Mouse (Mus musculus): ENCODE results near the gene Alkbh5. TPM values are rescaled to one million over a fixed set of nuclear protein-coding genes. Genes with fewer than 3 reads are reported as not detected.

The Alkbh5 gene
- total RNA-seq (2021) = 10 to 100 TPM; 72.8 to 82.5 TPM

GRCm38 (mm10) chr11:60536180-60536858, at the start of gene Alkbh5:
TSS of gene Alkbh5 (plus strand) at chr11:60536381.
- no peak for DNase-seq (ENCODE audit: low spot score)

GRCm38 (mm10) chr11:60492726-60493125, 43.5 kb upstream of the Alkbh5 start:
- intact Hi-C loops (cut with DNase I) = no loop called here
- no peak for DNase-seq (ENCODE audit: low spot score)

More at GRCm38 (mm10) chr11:60536180-60536858, at the start of gene Alkbh5:
- intact Hi-C loops (cut with DNase I) = loop anchor here (5.0 kb wide), 1 partner anchor 241 kb away; the partner anchor contains the start of genes Smcr8 and Top3a

GRCm38 (mm10) chr11:60495692-60496091, 40.5 kb upstream of the Alkbh5 start:
- no peak for DNase-seq (ENCODE audit: low spot score)
- intact Hi-C loops (cut with DNase I) = no loop called here

GRCm38 (mm10) chr11:60507281-60507680, 28.9 kb upstream of the Alkbh5 start:
- intact Hi-C loops (cut with DNase I) = no loop called here
- DNase-seq (ENCODE audit: low spot score) = no peak

- no peak for DNase-seq (ENCODE audit: low spot score)
- intact Hi-C loops (cut with DNase I) = no loop called here
These were observed 27.2 kb upstream of the Alkbh5 start for GRCm38 (mm10) chr11:60508950-60509349.

GRCm38 (mm10) chr11:60509500-60509899, 26.7 kb upstream of the Alkbh5 start:
- intact Hi-C loops (cut with DNase I) = no loop called here
- no peak for DNase-seq (ENCODE audit: low spot score)

GRCm38 (mm10) chr11:60511893-60512292, 24.3 kb upstream of the Alkbh5 start:
- no peak for DNase-seq (ENCODE audit: low spot score)
- intact Hi-C loops (cut with DNase I) = no loop called here

DNA sequence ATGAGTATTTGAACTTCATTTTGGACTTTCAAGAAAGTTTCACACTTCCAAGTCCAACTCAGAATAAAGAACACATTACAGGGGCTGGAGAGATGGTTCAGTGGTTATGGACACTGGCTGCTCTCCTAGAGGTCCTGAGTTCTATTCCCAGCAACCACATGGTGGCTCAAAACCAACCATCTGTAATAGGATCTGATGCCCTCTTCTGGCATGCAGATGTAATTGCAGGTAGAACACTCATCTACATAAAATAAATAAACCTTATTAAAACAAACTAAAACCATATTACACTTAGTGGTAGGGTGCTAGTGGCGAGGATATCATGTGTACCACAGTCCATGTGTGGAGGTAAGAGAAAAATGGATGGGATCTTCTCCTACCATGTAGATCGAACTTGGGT, 23.7 kb upstream of the Alkbh5 start:
- intact Hi-C loops (cut with DNase I) = no loop called here
- DNase-seq (ENCODE audit: low spot score) = no peak

- intact Hi-C loops (cut with DNase I) = no loop called here
- DNase-seq (ENCODE audit: low spot score) = no peak
These were observed 21.2 kb upstream of the Alkbh5 start for GRCm38 (mm10) chr11:60514941-60515340.

DNA sequence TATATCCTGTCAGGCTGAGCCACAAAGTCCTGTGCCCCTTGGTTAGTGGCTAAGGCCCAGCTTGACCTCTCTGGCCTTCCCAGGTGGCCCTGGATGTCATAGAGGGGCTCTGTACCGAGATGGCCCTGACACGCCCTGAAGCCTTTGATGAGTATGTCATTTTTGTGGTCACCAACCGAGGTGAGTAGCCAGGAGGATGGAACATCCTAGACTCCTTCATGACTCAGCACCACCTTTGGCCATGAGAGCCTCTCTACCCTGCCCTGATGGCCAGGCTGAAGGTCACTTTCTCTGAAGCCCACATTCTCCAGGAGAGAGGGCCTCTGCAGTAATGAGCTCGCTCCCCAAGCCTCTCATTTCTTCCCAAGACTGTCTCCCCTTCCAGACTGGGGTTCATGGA, 17.9 kb upstream of the Alkbh5 start:
- DNase-seq (ENCODE audit: low spot score) = no peak
- intact Hi-C loops (cut with DNase I) = no loop called here

GRCm38 (mm10) chr11:60522027-60522426, 14.2 kb upstream of the Alkbh5 start:
- DNase-seq (ENCODE audit: low spot score) = no peak
- intact Hi-C loops (cut with DNase I) = no loop called here

- DNase-seq (ENCODE audit: low spot score) = no peak
- intact Hi-C loops (cut with DNase I) = no loop called here
These were observed 13.4 kb upstream of the Alkbh5 start for GRCm38 (mm10) chr11:60522661-60523365.

GRCm38 (mm10) chr11:60526461-60526860, 9.7 kb upstream of the Alkbh5 start:
- intact Hi-C loops (cut with DNase I) = no loop called here
- DNase-seq (ENCODE audit: low spot score) = no peak

GRCm38 (mm10) chr11:60535676-60536075, 505 bp upstream of the Alkbh5 start:
- intact Hi-C loops (cut with DNase I) = loop anchor here (5.0 kb wide), 1 partner anchor 242 kb away; the partner anchor contains the start of genes Smcr8 and Top3a
- no peak for DNase-seq (ENCODE audit: low spot score)

DNA sequence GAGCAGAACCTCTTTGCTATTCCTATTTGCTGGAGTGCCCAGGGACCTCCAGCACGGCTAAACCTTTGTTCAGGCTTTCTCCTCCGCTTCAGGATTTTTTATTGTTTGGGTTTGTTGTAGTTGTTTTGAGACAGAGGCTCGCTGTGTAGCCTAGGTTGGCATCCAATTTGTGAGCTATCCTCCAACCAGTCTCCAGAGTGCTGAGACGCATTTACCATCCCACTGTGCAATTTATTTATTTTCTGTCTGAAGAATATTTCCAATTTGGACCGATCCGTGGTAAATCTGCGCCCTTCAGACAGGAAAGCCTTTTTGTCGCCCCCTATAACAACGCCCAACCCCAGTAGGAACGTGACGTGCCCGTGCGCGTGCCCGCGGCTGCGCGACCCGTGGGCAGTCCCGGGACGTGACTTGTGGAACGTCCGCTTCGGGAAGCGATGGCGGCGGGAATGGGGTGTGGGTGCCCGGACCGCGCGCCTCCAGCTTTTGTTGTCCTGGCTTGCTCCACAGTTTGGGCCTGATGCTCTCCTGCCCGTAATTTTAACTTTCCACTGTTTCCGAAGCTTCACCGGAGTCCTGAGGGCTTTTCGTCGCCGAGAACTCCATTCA, 782 bp downstream of the Alkbh5 start:
- intact Hi-C loops (cut with DNase I) = loop anchor here (5.0 kb wide), 1 partner anchor 240 kb away; the partner anchor contains the start of genes Smcr8 and Top3a
- peak; percentile 89 for DNase-seq (ENCODE audit: low spot score)

DNA sequence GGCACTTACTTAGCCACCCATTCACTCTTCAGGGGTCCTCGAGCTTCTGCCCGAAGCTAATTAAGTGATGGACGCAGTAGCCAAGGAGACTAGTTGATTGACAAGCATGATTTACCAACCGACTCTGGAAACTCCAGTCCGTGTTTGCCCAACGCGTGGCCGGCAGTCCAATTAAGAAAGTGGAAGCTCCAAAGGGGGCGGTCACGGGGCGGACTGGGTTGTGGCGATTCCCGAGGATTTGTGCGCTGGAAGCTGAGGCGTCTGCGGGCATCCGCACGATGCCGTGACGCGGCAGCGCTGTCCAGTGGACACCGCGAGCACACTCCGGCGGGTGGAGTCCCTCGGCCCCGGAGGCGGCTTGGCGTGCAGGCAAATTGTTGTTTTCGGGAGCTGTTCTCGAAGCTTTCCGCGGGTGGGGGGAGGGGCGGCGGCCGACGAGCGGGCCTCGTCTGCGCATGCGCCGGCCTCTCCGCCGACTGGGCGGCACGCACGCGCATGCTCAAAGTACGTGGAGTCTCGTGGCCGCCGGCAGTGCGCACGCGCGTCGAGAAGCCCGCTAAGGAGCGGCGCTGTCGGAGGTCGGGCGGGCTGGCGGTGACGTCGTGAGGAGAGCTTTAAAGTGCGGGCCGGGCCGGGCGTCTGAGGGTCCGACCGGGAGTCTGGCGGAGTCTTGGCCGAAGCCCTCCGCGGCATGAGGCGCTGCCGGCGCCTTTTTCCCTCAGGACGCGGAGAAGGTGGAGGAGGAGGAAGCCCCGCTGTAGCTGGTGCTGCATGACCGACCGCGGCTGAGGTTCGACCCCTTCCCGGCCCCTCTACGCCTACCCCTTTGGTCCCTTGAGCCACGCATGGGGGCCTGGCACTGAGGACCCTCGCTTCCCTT, 1.5 kb downstream of the Alkbh5 start:
- peak; percentile 95 for DNase-seq (ENCODE audit: low spot score)
- intact Hi-C loops (cut with DNase I) = loop anchor here (5.0 kb wide), 1 partner anchor 240 kb away; the partner anchor contains the start of genes Smcr8 and Top3a

DNA sequence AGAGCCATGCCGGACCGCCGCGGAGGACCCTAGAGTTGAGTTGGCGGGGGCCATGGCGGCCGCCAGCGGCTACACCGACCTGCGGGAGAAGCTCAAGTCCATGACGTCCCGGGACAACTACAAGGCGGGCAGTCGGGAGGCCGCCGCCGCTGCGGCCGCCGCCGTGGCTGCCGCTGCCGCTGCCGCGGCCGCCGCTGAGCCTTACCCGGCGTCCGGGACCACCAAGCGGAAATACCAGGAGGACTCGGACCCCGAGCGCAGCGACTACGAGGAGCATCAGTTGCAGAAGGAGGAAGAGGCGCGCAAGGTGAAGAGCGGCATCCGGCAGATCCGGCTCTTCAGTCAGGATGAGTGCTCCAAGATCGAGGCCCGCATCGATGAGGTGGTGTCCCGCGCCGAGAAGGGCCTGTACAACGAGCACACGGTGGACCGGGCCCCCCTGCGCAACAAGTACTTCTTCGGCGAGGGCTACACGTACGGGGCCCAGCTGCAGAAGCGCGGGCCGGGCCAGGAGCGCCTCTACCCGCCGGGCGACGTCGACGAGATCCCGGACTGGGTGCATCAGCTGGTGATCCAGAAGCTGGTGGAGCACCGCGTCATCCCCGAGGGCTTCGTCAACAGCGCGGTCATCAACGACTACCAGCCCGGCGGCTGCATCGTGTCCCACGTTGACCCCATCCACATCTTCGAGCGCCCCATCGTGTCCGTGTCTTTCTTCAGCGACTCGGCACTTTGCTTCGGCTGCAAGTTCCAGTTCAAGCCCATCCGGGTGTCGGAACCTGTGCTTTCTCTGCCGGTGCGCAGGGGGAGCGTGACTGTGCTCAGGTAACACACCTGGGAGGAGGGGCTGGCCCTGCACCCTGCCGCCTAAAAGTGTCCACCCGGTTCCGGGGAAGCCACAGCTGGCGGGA, 2.4 kb downstream of the Alkbh5 start:
- intact Hi-C loops (cut with DNase I) = loop anchor here (5.0 kb wide), 1 partner anchor 239 kb away; the partner anchor contains the start of genes Smcr8 and Top3a
- no peak for DNase-seq (ENCODE audit: low spot score)

- intact Hi-C loops (cut with DNase I) = loop anchor here (5.0 kb wide), 1 partner anchor 238 kb away; the partner anchor contains the start of genes Smcr8 and Top3a
- DNase-seq (ENCODE audit: low spot score) = no peak
These were observed 3.4 kb downstream of the Alkbh5 start for GRCm38 (mm10) chr11:60539540-60539939.

All from heart, postnatal 25 days (tissue).